Mouse (Mus musculus): Measurements from ENCODE around the gene Osbpl2.

Osbpl2 gene

GRCm38 (mm10) chr2:180201303-180201702 is 82.2 kb downstream of the Osbpl2 start:
- DNase-seq (ENCODE audit: low spot score in 2 of 2), result no peak

- no peak for DNase-seq (ENCODE audit: low spot score in 2 of 2)
These were observed 83.2 kb downstream of the Osbpl2 start for GRCm38 (mm10) chr2:180202263-180202662.

- DNase-seq (ENCODE audit: low spot score in 2 of 2), result no peak
These were observed 83.7 kb downstream of the Osbpl2 start for GRCm38 (mm10) chr2:180202805-180203204.

- DNase-seq (ENCODE audit: low spot score in 2 of 2), result no peak
These were observed 85.4 kb downstream of the Osbpl2 start for GRCm38 (mm10) chr2:180204501-180204900.

- no peak for DNase-seq (ENCODE audit: low spot score in 2 of 2)
These were observed 86.2 kb downstream of the Osbpl2 start for GRCm38 (mm10) chr2:180205083-180205955.

DNA sequence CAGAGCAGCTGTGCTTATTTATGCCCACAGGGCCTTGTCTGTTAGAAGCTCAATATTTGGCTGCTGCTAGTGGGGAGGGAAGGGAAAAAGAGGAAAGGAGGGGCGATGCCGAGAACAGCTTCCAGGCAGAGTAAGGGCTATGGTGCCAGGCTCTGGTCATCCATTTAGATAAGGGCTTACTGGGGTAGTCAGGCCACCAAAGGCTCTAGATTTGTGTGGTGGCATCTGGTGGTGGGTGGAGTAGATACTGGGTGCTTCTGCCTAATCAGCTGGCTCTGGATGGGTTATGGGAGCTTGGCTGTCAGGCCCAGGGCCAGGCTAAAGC is 86.8 kb downstream of the Osbpl2 start:
- no peak for DNase-seq (ENCODE audit: low spot score in 2 of 2)

DNA sequence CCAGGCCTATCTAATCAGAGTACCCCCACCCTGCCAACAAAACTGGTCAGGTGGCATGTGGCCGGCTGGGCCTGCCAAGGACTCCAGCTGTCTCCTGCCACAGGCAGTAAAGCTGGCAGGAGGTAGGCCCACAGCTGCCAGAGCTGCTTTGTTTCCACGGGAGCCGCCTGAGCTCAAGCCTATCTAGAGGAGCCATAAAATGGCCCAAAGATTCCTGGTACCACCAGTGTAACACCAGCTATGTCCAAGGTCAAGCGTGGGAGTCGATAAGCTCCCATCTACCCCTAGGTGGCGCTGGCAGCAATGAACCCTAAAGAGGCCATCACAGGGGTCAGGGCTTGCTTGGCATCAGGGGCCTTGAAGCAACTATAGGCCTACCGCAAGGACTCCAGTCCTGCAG is 88.7 kb downstream of the Osbpl2 start:
- DNase-seq (ENCODE audit: low spot score in 2 of 2), result no peak

GRCm38 (mm10) chr2:180208976-180209375 is 89.9 kb downstream of the Osbpl2 start:
- no peak for DNase-seq (ENCODE audit: low spot score in 2 of 2)

GRCm38 (mm10) chr2:180212255-180212654 is 93.1 kb downstream of the Osbpl2 start:
- no peak for DNase-seq (ENCODE audit: low spot score in 2 of 2)

All from frontal cortex, postnatal 14 days (tissue).